Mouse (Mus musculus) liver, adult 2 months (tissue): ENCODE data around the gene Arhgef17.

Source experiments
- CTCF ChIP-seq: fragments of 200-500 bp; IDR thresholded peaks from 2 replicates; pipeline ENCODE4 v1.5.1; 2011; ENCODE audit warnings: low read depth, low read length, control low read depth
- POLR2A ChIP-seq: fragments of 200-500 bp; IDR thresholded peaks from 2 replicates; pipeline ENCODE4 v1.6.1; 2011; ENCODE audit warnings: low read length, control low read depth; ENCODE audit not compliant: insufficient read depth; ENCODE audit errors: extremely low read depth

DNA sequence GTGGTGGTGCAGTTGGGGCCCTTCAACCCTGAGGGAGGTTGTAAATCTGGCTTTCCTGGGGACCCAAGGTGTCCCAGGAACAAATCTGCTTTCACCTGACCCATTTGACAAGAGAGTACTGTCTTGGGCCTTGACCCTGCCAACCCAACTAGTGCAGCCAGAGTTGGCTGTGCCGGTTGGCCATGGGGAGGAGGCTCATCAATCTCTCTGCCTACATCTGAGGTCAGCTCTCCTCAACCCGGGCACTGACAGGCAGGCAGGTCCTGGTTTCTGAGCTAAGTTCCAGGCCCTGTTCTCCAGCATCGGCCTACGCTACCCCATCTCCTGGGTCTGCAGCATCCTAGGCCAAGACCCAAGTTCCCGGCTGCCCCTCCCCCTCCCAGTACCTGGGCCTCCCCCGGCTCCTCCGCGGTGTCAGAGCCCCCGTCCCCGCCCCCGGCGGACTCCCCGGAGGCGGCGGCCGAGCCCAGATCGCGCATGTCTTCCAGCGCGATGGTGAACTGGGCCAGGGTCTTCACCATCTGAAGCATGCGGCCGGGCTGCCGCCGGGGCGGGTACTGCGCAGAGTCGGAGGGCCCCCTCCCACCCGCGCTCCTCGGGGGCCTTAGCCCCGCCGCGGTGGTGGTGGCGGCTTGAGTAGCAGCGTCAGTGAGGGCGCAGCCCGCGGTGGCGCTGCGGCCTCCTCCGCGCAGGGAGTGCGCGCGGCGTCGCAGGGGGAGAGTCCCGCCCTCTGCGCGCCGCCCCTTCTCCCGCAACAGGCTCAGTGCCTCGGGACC lies 37.7 kb downstream of the Arhgef17 start:
- TF ChIP-seq CTCF (no peak), POLR2A (no peak)
